ENCODE assay signal across 7 mouse cellular contexts in the genomic region with DNA sequence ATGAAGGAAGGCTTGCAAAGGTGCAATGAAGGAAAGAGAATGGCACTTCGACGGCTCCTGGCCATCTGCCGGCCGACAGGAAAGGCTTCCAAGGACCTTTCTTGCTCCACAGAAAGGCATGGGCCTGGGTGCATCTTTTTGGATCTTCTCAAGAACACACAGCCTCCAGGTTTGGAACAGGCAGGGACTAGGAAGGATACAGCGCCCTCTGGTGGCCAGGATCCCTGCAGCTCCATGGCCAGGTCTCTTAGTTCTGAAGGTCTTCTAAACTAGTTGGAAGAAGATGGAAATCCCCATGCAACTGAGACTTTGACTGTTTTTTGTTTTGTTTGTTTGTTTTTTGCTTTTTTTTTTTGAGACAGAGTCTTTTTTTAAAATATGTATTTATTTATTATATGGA. TPM values are rescaled to one million over a fixed set of nuclear protein-coding genes. Genes with fewer than 3 reads are reported as not detected.
DNase-seq lines count a peak whose midpoint lies in the region.

No protein-coding gene starts in this region.

- peak; percentile 81 for DNase-seq in CD4-positive helper T cell, adult 2 months (ENCODE audit: low read depth, low spot score)
- DNase-seq in MEL-GATA-1-ER (ENCODE audit: extremely low read depth, low read depth) = peak; percentile 72
- peak; percentile 90 for DNase-seq in cerebellum, adult 8-10 months
- peak; percentile 94 for DNase-seq in gastrocnemius, postnatal 10 days
- DNase-seq in layer of hippocampus, adult 8-10 months (ENCODE audit: low spot score in 2 of 2) = peak; percentile 77 to 92
- peak; percentile 95 for DNase-seq in lung, postnatal 36 days
- DNase-seq in spleen, adult 18-20 months = peak; percentile 65 to 89

RNA-seq across cellular contexts. Expression of a gene that starts 3.5 kb away (rescaled TPM):
- total RNA-seq in gastrocnemius, postnatal 10 days (2021) = 100 to 1,000 TPM; 458 to 513 TPM
- total RNA-seq in layer of hippocampus, adult 8-10 months (2022) = 10 to 100 TPM; 88.7 to 99.2 (median 95.5) TPM

RNA-seq across cellular contexts. Expression of a gene that starts 12.1 kb away (rescaled TPM):
- 1 to 10 TPM; 2.0 to 4.0 TPM for total RNA-seq in gastrocnemius, postnatal 10 days (2021)
- 10 to 100 TPM in 2 of 4 experiments, 1 to 10 TPM in 2; 6.4 to 20.4 (median 12.1) TPM for total RNA-seq in layer of hippocampus, adult 8-10 months (2022)

RNA-seq across cellular contexts. Expression of a gene that starts 19.5 kb away (rescaled TPM):
- total RNA-seq in gastrocnemius, postnatal 10 days (2021) = 10 to 100 TPM; 12.7 to 13.7 TPM
- 10 to 100 TPM; 54.4 to 64.1 (median 56.3) TPM for total RNA-seq in layer of hippocampus, adult 8-10 months (2022)

RNA-seq across cellular contexts. Expression of a gene that starts 29.0 kb away (rescaled TPM):
- total RNA-seq in gastrocnemius, postnatal 10 days (2021) = 10 to 100 TPM; 52.6 to 71.2 TPM
- 100 to 1,000 TPM; 295 to 399 (median 333) TPM for total RNA-seq in layer of hippocampus, adult 8-10 months (2022)

RNA-seq across cellular contexts. Expression of a gene that starts 52.9 kb away (rescaled TPM):
- total RNA-seq in gastrocnemius, postnatal 10 days (2021) = 1 to 10 TPM; 2.1 to 2.5 TPM
- 10 to 100 TPM; 57.5 to 73.5 (median 60.4) TPM for total RNA-seq in layer of hippocampus, adult 8-10 months (2022)

Comparison
In these comparisons a context has a peak if more than half of its experiments do, and no peak if none do; other contexts are left out.
1. Peak in every context shown above with its lines: DNase-seq.
2. RNA of a gene that starts 3.5 kb away (total RNA-seq): 458 to 513 TPM in gastrocnemius, postnatal 10 days; 88.7 to 99.2 TPM in layer of hippocampus, adult 8-10 months; every median in the first group is over 4 times any median in the second.